Mouse (Mus musculus): ENCODE results near the gene Rpl19.

The Rpl19 gene

DNA sequence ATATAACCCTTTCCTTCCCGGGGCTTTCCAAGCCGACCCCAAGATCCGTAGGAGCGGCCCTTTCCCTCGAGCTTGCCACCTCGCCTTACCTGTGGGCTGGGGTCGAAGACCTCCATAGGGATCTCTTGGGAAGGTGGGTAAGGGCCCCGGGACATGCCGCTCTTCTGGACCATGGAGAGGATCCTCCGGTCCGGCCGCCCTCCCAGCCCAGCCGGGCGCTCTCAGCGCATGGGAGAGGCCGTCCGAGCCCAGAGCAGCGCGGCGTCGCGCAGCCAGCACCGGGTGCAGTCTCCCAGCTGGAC is 4.3 kb upstream of the Rpl19 start:
- no peak for DNase-seq (ENCODE audit: low read depth)

DNA sequence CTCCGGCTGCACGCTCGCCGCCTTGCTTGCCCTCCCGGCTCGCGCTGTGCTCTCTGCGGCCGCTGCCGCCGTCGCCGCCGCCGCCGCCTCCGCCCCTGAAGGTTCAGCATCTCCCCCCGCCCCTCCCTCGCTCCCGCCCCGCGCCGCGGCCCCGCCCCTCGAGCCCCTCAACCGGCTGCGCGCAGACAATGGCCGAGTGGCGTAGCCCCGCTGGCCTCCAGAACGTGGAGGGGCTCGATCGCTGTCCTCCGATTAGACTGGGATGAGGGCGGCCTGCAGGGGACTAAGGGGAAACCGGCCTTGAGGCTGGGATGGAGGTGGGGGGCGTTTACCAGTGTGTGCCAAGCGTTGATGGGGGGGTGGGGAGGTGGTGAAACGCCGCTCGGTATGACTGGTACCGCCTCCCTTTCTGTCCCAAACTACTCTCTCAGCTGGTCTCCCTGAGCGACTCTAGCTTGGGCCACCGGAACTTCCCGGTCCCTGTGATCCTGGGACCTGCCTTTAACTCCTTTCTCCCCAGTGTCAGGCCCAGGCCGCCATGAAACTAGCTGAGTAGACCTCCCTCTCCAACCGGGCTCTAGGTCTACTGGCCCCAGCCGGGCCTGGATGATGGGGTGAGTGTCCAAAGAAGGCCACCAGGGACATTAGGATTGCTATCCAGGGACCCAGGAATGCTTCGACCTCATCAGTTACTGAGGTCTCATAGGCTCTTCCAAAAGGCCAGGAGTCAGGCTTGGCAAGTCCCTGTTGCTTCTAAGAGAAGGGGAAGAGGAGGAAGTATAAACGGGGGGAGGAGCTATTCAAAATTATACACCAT is 3.7 kb upstream of the Rpl19 start, which contains the start of gene Cacnb1:
Gene Cacnb1, minus strand, starts transcription at position 480 of the 817 bp plus-strand sequence.
- no peak for DNase-seq (ENCODE audit: low read depth)

DNA sequence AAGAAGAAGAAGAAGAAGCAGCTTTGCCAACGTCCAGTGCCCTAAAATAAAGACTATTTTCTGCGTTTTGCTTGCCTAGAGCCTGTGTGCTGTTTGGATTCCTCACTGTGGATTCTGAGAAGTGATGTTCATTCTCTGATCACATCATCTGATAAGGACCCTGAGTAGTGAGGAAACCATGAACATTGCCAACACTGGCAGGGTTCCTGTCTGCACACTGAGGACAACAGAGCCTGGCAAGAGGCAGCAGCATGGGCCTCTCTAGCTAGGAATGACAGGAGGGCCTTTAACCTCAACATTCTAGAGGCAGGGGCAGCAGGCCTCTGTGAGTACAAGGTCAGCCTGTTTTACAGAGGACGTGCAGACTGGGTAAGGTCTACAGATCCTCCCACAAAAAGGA is 2.0 kb upstream of the Rpl19 start:
- no peak for DNase-seq (ENCODE audit: low read depth)

DNA sequence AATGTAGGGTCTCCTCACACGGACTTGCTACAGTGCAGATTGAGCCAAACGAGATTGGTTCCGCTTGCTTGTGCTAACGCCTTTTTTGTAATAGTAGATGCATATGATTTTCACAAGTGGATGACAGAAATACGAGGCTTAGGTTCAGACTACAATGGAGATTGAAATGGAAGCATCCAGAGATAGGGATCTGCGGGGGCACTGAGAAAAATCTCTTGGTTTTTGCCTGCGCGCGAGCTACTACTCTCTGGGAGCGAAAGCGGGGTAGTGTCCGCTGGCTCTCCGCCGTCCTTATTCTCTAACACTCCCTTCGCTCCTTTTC is 301 bp upstream of the Rpl19 start:
- DNase-seq (ENCODE audit: low read depth) = no peak

DNA sequence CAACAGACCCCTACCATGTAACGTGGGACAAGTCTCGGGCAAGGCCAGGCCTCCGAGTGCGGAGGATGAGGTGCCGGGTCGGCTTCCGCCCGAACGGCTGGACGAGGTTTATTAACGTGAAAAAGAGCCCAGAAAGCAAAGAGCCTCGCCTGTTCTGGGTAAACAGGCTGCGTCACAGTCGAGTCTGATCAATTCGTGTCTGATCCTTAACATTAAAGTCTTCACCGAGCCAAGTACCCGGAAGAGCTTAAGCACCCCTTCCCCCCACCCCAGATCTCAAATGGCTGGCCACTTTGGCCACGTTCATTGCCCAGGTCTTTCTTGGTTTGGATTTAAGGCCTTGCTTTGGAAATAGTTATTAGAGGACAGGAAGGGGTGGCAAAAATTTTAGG is 783 bp downstream of the Rpl19 start:
- peak; percentile 60 for DNase-seq (ENCODE audit: low read depth)

DNA sequence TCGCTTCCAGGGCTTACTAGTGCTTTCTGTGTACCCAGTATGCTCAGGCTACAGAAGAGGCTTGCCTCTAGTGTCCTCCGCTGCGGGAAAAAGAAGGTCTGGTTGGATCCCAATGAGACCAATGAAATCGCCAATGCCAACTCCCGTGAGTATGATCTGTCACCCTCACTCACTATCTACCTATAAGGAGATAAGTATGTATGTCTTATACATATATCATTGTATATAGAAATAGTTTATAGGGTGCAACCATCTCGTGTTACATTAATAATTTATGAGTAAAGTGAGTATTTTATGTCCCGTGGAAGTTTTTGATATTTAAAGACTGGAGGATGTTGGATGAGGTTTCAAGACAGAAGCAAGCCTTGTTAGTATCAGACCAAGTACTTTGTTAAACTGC is 1.3 kb downstream of the Rpl19 start:
- no peak for DNase-seq (ENCODE audit: low read depth)

DNA sequence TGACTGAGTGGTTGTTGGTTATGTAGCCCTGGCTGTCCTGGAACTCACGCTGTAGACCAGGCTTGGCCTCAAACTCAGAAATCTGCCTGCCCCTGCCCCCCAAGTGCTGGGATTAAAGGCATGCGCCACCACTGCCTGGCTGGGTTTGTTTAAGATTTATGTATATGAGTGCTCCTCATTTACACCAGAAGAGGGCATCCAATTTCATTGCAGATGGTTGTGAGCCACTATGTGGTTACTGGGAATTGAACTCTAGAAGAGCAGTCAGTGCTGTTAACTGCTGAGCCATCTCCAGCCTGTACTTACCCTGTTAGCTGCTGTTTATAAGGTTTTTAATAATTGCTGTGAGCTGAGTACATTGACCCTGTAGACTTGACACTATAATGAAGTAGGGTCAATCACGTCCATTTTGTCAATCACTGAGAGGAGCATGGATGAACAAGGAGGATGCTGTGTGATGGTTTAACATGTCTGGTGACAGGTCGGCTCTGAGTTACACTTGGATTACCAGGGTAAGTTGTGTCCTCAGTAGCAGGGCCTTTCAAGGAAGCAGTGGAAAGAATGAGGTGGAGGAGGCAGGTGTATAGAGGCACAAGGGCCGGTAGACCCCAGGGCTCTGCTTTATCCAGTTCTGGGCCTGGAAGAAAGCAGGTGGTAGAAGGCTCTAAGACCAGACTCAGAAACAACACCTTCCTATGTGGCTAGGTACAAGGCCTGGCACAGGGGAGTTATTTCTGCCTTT is 4.4 kb downstream of the Rpl19 start:
- peak; percentile 67 for DNase-seq (ENCODE audit: low read depth)

DNA sequence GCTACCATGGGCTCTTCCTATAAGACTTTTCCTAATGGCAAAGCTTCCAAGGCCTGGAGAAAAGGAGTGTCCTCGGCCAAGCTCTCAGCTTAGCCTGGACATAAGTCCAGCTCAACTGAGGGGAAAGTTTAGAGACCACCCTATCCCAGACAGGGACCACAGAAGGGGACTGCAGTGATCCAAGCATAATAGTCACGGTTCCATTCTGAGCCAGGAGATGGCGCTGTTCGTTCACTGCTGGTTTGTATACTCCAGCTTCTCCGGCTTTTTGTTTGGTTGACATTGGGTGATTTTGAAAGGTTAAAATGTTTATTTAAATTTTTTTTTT is 4.9 kb downstream of the Rpl19 start:
- DNase-seq (ENCODE audit: low read depth) = peak; percentile 80

DNA sequence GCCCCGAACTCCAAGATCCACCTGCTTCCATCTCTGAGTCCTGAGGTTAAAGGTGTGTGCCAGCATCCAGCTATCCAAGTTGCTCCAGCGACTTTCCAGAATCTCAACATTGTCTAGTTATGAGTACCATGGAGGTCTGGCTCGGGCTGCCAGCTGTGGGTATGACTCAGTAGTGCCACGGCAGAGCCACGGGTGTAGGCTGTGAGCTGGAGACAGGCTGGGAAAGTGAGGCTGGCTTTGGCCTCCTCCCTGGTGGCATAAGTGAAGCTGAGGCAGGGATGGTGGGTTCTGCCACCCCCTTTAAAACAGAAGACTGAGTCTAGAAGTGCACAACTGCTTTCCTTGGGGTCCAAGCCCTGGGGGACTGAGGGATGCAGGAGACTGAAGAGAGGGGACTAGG is 7.6 kb downstream of the Rpl19 start:
- no peak for DNase-seq (ENCODE audit: low read depth)

DNA sequence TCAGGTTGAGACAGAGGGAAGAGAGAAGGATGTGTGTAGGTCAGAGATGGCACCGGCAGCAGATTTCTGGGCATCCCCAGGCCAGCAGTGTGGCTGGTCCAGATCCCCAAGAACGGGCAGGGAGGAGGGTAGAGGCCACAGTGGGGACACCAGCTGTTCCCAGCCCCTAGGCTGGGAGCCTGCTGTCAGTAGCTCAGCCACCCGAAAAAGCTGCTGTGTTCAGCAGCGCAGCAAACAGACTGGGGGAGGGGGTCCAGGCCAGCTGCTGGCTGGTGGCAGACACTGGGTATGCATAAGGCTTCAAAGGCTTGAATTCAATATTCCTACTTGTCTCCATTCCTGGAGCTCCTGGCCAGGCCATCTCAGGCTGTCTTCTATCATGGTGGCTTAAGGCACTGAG is 8.3 kb downstream of the Rpl19 start:
- no peak for DNase-seq (ENCODE audit: low read depth)

DNA sequence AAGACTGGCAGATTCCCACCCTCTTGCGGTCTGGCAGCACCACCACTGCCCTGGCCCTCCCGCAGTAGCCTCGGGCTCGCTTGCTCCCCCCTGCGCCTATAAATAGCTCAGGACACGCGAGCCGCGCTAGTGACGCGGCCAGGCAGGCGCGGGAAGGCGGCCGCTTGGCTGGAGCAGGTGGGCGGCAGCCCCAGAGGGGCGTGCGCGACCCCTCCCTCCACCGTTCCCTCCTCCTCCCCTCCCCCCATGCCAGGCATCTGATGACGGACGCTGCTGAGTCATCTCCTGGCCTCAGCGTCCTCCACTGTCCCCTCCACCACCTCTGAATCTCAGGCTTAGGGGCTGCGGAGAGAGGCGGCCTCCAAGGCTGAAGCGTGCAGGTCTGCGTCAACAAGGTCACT is 9.5 kb downstream of the Rpl19 start:
- peak; percentile 39 for DNase-seq (ENCODE audit: low read depth)

DNA sequence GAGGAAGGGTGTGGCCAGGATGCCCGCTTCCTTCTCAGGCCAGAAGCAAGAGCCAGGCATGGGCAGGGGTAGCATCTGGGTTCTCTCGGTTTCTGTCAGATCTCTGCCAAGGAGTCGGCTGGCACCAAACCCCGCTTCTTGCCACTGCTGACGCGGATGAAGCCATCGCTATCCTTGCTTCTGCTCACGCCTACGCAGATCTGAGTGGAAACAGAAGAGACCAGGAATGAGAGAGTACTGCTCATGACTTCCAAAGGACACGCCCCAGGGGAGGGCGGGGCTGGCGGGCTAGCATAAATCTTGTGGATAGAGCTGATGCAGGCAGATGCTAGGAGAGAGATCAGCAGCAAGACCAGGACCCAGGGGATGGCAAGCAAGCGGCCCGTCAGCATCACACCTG is 11.4 kb downstream of the Rpl19 start:
- no peak for DNase-seq (ENCODE audit: low read depth)

DNA sequence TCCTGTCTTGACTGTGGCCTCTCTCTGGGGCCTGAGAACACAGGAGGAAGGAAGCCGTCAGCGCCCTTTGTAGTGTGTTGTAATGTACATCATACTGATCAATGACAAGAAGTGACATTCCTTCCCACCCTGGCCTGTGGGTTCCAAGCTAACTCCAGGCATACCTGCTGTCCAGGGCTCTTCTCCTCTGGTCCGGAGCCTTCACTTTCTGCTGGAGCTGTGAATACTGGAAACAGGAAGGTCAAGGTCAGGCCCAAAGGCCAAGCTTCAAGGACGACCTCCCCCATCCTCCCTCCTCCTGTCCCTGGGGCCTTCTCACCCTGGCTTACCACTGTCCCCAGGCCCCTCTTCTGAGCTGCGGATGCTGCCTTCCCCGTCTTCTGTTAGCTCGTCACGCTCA is 14.5 kb downstream of the Rpl19 start:
- no peak for DNase-seq (ENCODE audit: low read depth)

DNA sequence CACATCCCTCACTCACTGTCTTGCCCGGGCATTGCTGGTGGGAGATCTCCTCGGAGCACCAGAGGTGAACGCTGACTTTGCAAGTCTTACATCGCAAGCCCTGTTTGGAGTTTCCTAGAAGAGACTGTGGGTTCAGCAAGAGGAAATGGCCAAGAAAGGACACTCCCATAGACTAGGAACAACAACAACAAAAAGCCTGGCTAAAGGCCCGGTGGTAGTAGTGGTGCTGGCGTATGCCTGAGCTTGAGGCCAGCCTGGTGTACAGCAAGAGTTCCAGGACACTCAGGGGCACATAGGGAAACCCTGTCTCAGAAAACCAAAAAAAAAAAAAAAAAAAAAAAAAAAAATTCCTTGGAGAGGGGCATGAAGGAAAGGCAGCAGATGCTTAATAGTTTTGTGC is 16.2 kb downstream of the Rpl19 start:
- DNase-seq (ENCODE audit: low read depth) = no peak

DNA sequence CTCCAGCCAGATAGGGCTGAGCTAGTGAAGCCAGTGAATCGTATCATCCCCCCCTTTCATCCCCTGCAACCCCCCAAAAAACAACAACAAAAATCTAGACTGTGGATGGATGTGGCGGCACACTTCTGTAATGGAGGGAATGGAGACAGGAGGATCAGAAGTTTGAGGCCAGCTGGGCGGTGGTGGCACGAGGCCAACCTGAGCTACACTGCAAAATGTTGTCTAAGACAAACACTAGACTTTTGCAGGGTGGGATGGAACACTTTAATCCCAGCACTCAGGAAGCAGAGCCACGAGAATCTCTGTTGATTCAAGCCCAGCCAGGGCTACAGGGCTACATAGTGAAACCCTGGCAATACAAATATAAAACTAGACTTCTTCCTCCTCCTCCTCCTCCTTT is 17.6 kb downstream of the Rpl19 start:
- DNase-seq (ENCODE audit: low read depth) = no peak

DNA sequence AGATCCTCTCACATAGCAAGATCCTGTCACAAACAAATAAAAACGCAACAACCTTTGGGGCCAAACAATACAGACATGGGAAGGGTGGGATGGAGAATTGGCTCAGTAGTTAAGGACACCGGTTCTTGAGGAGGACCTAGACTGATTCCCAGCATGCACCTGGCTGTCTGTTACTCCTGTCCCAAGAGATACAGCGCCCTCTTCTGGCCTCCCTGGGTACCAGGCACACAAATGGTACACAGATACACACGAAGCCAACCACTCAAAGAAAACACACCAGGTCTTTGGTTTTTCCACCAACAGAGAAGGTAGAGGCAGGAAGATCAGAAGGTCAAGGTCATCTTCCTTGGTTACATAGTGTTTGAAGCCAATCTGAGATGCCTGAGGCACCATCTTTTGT is 19.1 kb downstream of the Rpl19 start:
- DNase-seq (ENCODE audit: low read depth) = peak; percentile 49

DNA sequence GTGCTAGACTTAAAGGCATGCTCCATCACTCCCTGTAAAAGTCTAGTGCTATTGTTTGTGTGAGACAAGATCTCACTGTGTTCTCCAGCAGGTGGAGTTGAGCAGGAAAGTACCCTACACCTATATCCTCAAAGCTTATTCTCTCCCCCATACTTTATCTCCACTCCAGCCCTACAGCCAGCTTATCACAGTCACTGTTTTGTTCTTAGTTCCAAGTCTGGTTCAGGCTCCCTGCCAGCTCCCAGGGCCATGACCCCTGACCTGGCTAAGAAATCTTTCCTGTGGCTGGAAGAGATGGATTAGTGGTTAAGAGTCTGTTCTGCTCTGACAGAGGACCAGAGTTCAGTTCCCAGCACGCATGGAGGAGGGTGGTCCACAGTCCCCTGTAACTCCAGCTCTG is 20.0 kb downstream of the Rpl19 start:
- no peak for DNase-seq (ENCODE audit: low read depth)

DNA sequence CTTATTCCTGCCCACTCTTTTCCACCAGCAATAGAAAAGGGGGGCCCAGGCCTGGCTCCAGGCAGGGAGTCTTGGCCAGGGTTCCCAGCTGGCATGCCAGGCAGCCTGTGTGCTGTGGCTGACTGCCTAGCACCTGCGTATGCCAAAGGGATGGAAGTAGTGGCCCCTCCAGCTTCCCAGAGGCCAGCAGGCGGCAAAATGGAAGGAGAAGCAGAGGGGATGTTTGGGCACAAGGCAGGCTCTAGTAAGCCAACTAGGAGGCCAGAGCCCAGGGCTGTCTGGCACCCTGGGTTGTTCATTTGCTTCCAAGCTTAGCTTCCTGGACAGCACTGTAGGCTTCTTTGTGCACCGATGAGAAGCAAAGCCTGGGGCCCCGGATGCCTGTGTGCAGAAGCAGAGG is 21.2 kb downstream of the Rpl19 start:
- DNase-seq (ENCODE audit: low read depth) = no peak

DNA sequence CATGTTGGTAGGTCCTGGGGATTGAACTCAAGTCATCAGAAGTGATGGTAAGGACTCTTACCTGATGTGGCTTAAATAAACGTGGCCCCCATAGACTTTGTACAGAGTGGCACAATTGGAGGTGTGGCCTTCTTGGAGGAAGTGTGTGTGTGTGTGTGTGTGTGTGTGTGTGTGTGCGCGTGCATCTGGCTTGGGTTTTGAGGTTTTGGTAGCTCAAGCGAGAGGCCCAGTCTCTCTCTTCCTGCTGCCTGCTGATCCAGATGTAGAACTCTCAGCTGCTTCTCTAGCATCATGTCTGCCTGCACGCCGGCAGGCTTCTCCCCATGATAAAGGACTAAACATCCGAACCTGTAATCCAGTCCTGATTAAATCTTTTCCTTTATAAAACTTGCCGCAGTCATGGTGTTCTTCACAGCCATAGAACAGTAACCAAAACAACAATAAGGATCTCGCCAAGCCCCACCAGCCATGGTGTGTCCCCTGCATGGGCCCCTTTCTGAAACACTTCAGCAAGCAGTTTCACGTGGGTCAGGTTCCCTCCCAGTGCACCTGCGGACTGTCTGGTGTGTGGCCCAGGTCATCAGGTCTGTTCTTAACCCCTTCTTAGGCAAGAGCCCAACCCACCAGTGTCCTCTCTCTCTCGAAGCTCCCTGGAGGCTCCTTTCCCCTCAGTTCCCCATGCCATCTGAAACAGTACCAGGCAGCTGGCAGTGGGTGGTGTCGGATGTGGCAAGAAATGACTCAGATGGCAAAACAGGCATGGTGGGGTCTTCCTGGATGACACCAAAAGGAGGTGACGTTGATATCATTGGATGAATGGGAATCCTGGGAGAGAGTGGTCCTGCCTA is 23.4 kb downstream of the Rpl19 start:
- DNase-seq (ENCODE audit: low read depth) = peak; percentile 74

DNA sequence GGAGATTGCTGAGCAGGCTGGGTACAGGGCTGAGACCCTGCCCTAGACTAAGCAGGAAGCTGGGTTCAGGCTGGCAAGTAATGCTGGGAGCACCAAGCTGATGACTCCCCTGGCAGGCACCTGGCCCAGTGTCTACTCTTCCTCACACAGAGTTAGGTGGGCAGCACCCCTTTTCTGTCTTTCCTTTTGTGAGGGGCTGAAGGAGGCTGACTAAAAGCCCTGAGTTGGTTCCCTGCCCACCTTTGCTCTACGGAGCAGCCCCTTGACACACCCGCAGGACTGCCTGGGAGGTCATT is 24.0 kb downstream of the Rpl19 start:
- no peak for DNase-seq (ENCODE audit: low read depth)

DNA sequence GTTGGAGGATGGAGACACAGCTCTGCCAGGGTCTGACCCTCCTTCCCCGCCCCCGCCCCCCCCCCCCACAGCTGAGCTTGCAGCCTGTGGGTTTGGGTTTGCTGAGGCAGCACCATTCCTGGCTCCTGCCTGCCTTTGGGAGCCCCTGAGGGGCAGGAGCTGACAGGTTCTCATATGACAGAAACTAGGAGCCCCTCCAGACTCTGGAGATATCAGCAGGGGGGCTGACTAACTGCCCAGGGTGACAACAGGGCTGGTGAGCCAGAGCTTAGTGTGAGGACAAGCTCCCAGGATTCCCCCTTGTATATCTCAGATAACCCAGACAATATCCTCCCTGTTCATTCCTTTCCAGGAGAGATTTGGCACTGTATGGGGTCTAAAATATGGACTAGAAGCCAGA is 24.4 kb downstream of the Rpl19 start:
- DNase-seq (ENCODE audit: low read depth) = no peak

DNA sequence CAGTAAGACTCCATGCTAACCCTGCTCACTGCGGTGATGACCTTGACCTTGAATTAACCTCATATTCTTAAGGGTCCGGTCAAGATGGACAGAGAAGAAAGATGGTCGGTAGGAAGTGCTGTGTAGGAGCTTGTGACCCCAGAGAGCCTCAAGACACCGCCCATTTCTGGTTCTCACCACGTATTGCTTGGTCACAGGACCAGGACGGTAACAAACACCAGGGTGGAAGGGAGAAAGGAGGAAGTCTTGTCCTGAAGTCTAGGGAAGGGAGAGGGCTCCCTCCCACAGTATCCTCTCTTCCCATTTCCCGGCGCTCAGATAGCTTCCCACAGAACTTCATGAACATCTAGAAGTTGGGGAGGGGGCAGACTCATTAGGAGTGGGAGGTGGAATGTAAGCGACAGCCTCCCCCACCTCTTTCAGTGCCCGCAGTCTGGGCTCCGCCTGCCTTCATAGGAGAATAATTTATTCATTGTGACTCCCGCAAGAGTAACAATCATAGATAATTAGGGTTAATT is 25.2 kb downstream of the Rpl19 start:
- DNase-seq (ENCODE audit: low read depth) = no peak

All from 416B (cell line).